Mouse (Mus musculus) forebrain, embryonic 10.5 days (tissue): ENCODE data around the gene Ddx55. TPM values are rescaled to one million over a fixed set of nuclear protein-coding genes. Genes with fewer than 3 reads are reported as not detected.
A peak's percentile ranks its signal among the peaks of the same experiment; 100 is the strongest.

ENCODE experiments used
- DNase-seq: peaks from one replicate; pipeline ENCODE4 v3.0.0-alpha.2; 2017; ENCODE audit warnings: low spot score; ENCODE audit errors: extremely low spot score
- H3K27ac ChIP-seq: fragments of 300-500 bp; sonication (generic); 2 replicates; pipeline ENCODE4 v1.5.1; 2016; ENCODE audit warnings: mild to moderate bottlenecking
- H3K27me3 ChIP-seq: fragments of 300-500 bp; sonication (generic); 2 replicates; pipeline ENCODE4 v1.6.1; 2016; ENCODE audit warnings: mild to moderate bottlenecking; ENCODE audit not compliant: poor library complexity, severe bottlenecking
- H3K36me3 ChIP-seq: fragments of 300-500 bp; sonication (generic); replicated peaks from 2 replicates; pipeline ENCODE4 v1.6.1; 2016; ENCODE audit warnings: mild to moderate bottlenecking, moderate library complexity
- H3K4me1 ChIP-seq: fragments of 300-500 bp; sonication (generic); 2 replicates; pipeline ENCODE4 v1.6.1; 2016
- H3K4me3 ChIP-seq: fragments of 300-500 bp; sonication (generic); 2 replicates; pipeline ENCODE4 v1.5.1; 2016; ENCODE audit warnings: mild to moderate bottlenecking, moderate library complexity
- H3K9me3 ChIP-seq: fragments of 300-500 bp; sonication (generic); 2 replicates; pipeline ENCODE4 v1.6.1; 2016; ENCODE audit warnings: mild to moderate bottlenecking, moderate library complexity
- WGBS: fragments of 180-500 bp; shearing (Covaris S2); methylation state at CpG from one replicate; pipeline ENCODE4 v1.1.7; 2016; 5-methylcytosine and 5-hydroxymethylcytosine counted together
- polyA plus RNA-seq: library from polyadenylated mRNA; unstranded; fragments of >200 nt; fragmentation: Nextera tagmentation; extraction: Ambion mirVana; gene quantifications from 2 replicates; pipeline ENCODE4 v1.2.1, GENCODE M21; 2016

Gene Ddx55
- polyA plus RNA-seq, 1 experiment from 2014 or later, result 21.7 TPM

DNA sequence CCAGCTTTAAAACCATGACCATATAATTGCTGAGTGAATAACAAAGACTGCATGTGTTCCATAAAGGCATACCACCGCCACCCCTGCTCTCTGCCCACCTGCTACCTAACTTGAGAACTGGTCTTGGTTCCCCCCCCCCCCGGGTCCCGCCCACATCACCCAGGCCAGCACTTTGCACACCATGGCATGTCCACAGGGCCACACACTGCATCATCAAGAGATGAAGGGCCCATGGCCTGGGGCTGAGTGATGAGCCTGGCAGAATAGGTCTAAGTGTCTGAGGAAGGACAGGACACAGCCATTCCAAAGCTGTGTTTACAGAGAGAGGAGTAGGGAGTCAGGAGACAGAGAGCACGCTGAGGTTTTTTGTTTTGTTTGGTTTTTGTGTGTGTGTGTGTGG, 24.3 kb upstream of the Ddx55 start:
- WGBS, result 85% methylated on average over 4 of the region's 4 CpGs
- Histone ChIP-seq H3K27ac (peak overlapping the region; percentile 58), H3K4me3 (peak overlapping the region; percentile 89)

DNA sequence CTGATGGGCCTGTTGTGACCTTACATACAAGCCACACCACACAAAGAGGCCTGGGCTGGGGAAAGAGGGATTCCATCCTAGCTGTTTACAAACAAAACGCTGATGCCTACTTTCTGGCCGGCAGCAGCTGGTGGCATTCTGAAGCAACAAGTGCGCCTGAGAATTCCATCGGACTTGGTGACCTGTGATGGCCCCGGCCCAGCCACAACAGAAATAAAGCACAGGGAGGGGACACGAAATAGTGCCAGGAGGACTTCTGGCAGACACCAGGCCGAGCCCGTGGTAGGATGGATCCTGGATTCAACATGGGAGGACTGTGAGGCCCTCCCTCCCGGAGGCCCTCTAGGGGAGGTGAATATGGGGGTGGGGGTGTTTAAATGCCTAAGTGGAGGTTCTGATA, 23.9 kb upstream of the Ddx55 start:
- H3K9me3 ChIP-seq, result peaks cover 1% of the 10 kb centered on the region; the same call in 1 of the 2 replicates
- WGBS, result 70% methylated on average over 9 of the region's 9 CpGs
- DNase-seq, result no peak
- H3K4me3 ChIP-seq, result peak overlapping the region; percentile 89
- H3K27ac ChIP-seq, result peak overlapping the region; percentile 58
- peaks cover 39% of the 10 kb centered on the region for H3K36me3 ChIP-seq
- H3K4me1 ChIP-seq, result peaks cover 50% of the 10 kb centered on the region
- no peaks in the 10 kb centered on the region for H3K27me3 ChIP-seq

More for the DNA sequence above, 24.3 kb upstream of the Ddx55 start:
- Histone ChIP-seq H3K27me3 (no peaks in the 10 kb centered on the region), H3K9me3 (peaks cover 5% of the 10 kb centered on the region; the same call in 1 of the 2 replicates), H3K4me1 (peaks cover 50% of the 10 kb centered on the region), H3K36me3 (peaks cover 44% of the 10 kb centered on the region)
- no peak for DNase-seq

GRCm38 (mm10) chr5:124529191-124529651, 23.4 kb upstream of the Ddx55 start:
- DNase-seq, result no peak
- H3K4me1 ChIP-seq, result peaks cover 50% of the 10 kb centered on the region
- 45% methylated on average over 8 of the region's 8 CpGs for WGBS
- H3K27ac ChIP-seq, result peak overlapping the region; percentile 58
- no peaks in the 10 kb centered on the region for H3K27me3 ChIP-seq
- H3K36me3 ChIP-seq, result peaks cover 35% of the 10 kb centered on the region
- H3K4me3 ChIP-seq, result peak overlapping the region; percentile 89
- no peaks in the 10 kb centered on the region for H3K9me3 ChIP-seq

GRCm38 (mm10) chr5:124529697-124530096, 23.0 kb upstream of the Ddx55 start:
- no peak for DNase-seq
- H3K27ac ChIP-seq, result peak overlapping the region; percentile 58
- no peaks in the 10 kb centered on the region for H3K27me3 ChIP-seq
- peaks cover 50% of the 10 kb centered on the region for H3K4me1 ChIP-seq
- no peaks in the 10 kb centered on the region for H3K9me3 ChIP-seq
- 62% methylated on average over 8 of the region's 8 CpGs for WGBS
- H3K36me3 ChIP-seq, result peaks cover 30% of the 10 kb centered on the region
- H3K4me3 ChIP-seq, result peak overlapping the region; percentile 89

DNA sequence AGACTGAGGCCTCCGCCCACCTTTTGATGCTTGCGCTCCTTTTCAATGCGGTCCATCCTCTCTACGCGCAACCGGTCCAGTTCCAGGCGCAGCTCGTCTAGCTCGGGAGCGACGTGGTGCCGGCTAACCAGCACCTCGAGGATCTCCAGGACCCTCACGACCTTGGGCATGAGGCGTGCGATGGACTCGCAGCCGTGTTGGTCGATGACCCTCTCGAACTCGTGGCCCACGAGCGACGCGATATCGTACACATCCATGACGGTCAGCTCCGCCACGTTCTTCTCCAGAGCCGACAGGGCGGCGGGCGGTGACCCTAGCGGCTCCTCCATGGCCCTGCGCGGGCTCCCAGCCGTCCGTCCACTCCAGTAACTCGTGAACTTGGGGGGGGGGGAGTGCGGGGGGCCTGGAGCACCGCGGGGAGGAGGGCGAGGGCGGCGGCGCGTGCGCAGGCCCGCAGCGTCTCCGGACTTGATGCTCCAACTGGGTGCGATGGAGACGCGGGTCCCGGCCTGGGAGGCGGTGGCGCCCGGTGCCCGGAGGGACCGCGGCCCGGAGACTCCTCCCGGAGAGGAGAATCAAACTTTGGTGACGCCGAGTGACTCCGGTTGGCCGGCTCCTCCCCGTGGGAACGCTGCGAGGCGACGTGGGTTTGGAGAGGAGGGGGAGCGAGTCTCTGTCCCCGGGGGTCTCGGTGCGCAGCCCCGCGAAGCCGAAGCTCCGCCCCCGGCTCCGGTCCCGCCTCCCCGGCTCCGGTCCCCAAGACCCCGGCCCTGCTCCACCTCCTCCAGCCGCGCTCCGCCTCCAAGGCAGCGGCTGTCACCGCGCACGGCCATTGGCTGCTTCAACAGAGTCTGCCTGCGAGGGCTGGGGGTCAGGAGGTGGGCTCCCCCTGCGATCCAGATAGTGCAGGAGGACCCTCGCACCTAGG, 21.7 kb upstream of the Ddx55 start, which contains the start of gene Rilpl1:
Gene Rilpl1, minus strand, starts transcription at position 737 of the 928 bp plus-strand sequence.
- peak; percentile 88 for DNase-seq
- H3K4me1 ChIP-seq, result peaks cover 50% of the 10 kb centered on the region
- H3K4me3 ChIP-seq, result peak within 1 kb of the TSS; percentile 89
- no peaks in the 10 kb centered on the region for H3K27me3 ChIP-seq
- no peaks in the 10 kb centered on the region for H3K9me3 ChIP-seq
- peaks cover 19% of the 10 kb centered on the region for H3K36me3 ChIP-seq
- under 1% methylated on average over 95 of the region's 96 CpGs for WGBS
- peak within 1 kb of the TSS; percentile 95 for H3K27ac ChIP-seq

DNA sequence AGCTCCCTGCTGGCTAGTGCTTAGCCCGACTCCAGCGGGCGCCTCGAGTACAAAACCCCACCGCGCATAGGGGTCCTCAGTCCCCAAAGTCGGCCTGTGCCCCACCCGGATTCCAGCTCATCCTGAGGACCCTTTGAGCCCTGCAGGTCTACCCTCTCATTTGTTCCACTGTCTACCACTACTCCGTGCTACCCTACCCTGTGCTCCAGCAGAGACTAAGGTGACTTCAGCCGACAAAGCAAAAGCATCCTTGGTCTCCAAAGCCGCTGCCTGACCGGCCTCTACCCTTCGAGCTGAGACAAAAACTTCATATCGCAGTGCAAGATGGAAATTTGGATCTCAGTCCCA, 21.1 kb upstream of the Ddx55 start:
- Histone ChIP-seq H3K27ac (peak overlapping the region; percentile 95), H3K9me3 (no peaks in the 10 kb centered on the region), H3K27me3 (no peaks in the 10 kb centered on the region; the same call in 1 of the 2 replicates), H3K36me3 (peaks cover 13% of the 10 kb centered on the region), H3K4me3 (peak overlapping the region; percentile 89), H3K4me1 (peaks cover 53% of the 10 kb centered on the region)
- WGBS, result 10% methylated on average over 14 of the region's 14 CpGs
- no peak for DNase-seq

DNA sequence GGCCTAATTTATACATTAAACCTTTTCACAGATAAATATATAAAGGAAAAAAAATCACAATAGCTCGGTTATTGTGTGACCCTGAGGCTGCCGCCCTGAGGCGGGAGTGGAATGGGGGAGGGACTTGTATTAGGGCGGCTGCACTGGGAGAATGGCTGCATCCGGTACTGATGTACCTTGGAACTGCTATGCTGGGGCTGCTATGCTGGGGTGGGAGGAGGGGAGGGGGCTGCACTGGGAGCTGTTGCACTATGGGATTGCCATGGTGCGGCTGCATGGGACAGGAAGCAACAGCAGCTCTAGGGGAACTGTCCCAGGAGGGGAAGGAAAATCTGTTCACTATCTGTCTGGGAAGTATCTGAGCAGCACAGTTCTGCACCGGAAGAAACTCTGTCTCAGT, 20.2 kb upstream of the Ddx55 start:
- H3K4me3 ChIP-seq, result 0 out of 2 replicates have a peak overlapping the region, but pooled peaks have one; percentile 18
- 45% methylated on average over 7 of the region's 7 CpGs for WGBS
- peak overlapping the region; percentile 65 for H3K27ac ChIP-seq
- H3K9me3 ChIP-seq, result no peaks in the 10 kb centered on the region
- H3K4me1 ChIP-seq, result peaks cover 59% of the 10 kb centered on the region
- DNase-seq, result no peak
- H3K27me3 ChIP-seq, result no peaks in the 10 kb centered on the region; the same call in 1 of the 2 replicates
- H3K36me3 ChIP-seq, result peaks cover 6% of the 10 kb centered on the region

GRCm38 (mm10) chr5:124535016-124535415, 17.6 kb upstream of the Ddx55 start:
- no peak for DNase-seq
- H3K4me1 ChIP-seq, result peaks cover 38% of the 10 kb centered on the region
- no peaks in the 10 kb centered on the region; the same call in 1 of the 2 replicates for H3K27me3 ChIP-seq
- H3K9me3 ChIP-seq, result no peaks in the 10 kb centered on the region
- H3K4me3 ChIP-seq, result no peak overlapping the region
- WGBS, result 75% methylated on average over 5 of the region's 5 CpGs
- no peaks in the 10 kb centered on the region for H3K36me3 ChIP-seq
- no peak overlapping the region for H3K27ac ChIP-seq

DNA sequence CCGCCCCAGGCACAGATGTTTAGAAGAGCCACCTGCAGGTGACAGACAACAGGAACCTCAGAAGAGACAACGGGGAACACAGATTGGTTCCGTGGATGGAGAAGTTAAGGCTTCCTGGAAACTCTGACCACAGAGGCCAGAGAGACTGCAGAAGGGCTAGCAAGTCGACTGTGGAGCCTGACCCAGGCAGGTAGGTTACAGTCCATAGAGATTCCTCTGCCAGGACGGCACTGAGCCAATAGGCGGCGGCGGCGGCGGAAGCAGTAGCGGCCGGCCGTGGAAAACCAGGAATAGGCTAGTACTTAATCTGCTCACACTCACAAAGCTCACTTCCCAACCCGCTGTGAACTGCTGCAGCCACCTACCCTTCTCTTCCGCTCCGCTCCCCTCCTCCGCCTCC, 15.9 kb upstream of the Ddx55 start:
- H3K4me3 ChIP-seq, result peak overlapping the region; percentile 23
- no peak for DNase-seq
- 2% methylated on average over 17 of the region's 17 CpGs for WGBS
- peaks cover 23% of the 10 kb centered on the region for H3K4me1 ChIP-seq
- no peaks in the 10 kb centered on the region for H3K9me3 ChIP-seq
- H3K27ac ChIP-seq, result peak overlapping the region; percentile 12
- H3K27me3 ChIP-seq, result no peaks in the 10 kb centered on the region; the same call in 1 of the 2 replicates
- no peaks in the 10 kb centered on the region for H3K36me3 ChIP-seq

DNA sequence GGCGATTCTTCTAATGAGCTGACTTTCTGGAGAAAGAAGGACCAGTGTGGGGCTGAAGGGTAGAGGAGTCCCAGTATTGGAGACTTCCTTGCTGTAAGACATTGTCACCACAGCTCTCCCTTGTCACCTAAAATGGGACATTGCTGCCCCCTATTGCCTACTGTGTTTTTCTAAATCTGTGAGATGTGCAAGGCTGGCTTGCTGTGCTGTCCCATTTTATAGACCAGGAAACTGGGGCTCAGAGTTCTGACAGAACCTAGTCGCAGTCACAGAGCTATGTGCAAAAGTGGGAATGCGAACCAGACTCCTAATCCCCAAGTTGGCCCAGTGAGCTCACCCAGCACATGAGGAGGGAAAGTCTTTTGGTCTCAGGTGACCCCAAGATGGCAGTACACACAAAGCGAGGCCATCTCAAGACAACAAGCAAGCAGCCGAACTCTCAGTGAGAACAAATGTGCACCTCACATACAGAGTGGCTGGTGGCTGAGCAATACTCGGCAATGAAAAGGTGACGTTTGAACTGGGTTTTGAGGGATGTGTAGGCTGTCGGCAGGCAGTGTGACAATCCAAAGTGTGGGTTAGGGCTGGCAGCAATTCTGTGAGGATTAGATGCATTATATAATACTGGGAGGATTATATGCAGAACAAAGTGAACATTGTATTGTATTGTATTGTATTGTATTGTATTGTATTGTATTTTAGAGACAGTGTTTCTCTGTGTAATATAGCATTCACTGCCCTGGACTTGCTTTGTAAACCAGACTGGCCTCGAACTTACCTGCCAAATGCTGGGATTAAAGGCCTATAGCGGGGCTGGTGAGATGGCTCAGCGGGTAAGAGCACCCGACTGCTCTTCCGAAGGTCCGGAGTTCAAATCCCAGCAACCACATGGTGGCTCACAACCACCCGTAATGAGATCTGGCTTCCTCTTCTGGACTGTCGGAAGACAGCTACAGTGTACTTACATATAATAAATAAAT, 13.6 kb upstream of the Ddx55 start:
- Histone ChIP-seq H3K36me3 (peaks cover 19% of the 10 kb centered on the region), H3K9me3 (no peaks in the 10 kb centered on the region), H3K4me3 (no peak overlapping the region), H3K4me1 (peaks cover 23% of the 10 kb centered on the region), H3K27ac (no peak overlapping the region), H3K27me3 (no peaks in the 10 kb centered on the region; the same call in 1 of the 2 replicates)
- no peak for DNase-seq
- 77% methylated on average over 16 of the region's 16 CpGs for WGBS

- no peak for DNase-seq
- WGBS, result 75% methylated on average over 4 of the region's 4 CpGs
- Histone ChIP-seq H3K4me1 (peaks cover 23% of the 10 kb centered on the region), H3K36me3 (peaks cover 27% of the 10 kb centered on the region), H3K27ac (peak overlapping the region; percentile 91), H3K27me3 (no peaks in the 10 kb centered on the region; the same call in 1 of the 2 replicates), H3K9me3 (no peaks in the 10 kb centered on the region), H3K4me3 (peak overlapping the region; percentile 90)
Measured at GRCm38 (mm10) chr5:124539905-124540304, 12.8 kb upstream of the Ddx55 start.

GRCm38 (mm10) chr5:124540383-124540786, 12.3 kb upstream of the Ddx55 start, which contains the start of gene Tmed2:
Gene Tmed2 (plus strand): TSS chr5:124540695.
- WGBS, result under 1% methylated on average over 35 of the region's 35 CpGs
- peak; percentile 91 for DNase-seq

More at GRCm38 (mm10) chr5:124540383-124540786, 12.3 kb upstream of the Ddx55 start, which contains the start of gene Tmed2:
- peaks cover 23% of the 10 kb centered on the region for H3K4me1 ChIP-seq
- peak within 1 kb of the TSS; percentile 91 for H3K27ac ChIP-seq
- peak within 1 kb of the TSS; percentile 90 for H3K4me3 ChIP-seq
- no peaks in the 10 kb centered on the region for H3K9me3 ChIP-seq
- H3K36me3 ChIP-seq, result peaks cover 32% of the 10 kb centered on the region
- H3K27me3 ChIP-seq, result no peaks in the 10 kb centered on the region; the same call in 1 of the 2 replicates
